Comparison of ENCODE assay signal across 22 mouse cellular contexts in genomic region chr6:119118371-119118770, GRCm38 (mm10). TPM values are rescaled to one million over a fixed set of nuclear protein-coding genes. Genes with fewer than 3 reads are reported as not detected.
DNase-seq lines count a peak whose midpoint lies in the region; ATAC-seq and TF ChIP-seq lines count a peak whose summit lies in the region.
"Had no signal": no experiment of that assay in that cellular context is flagged by ENCODE, and none has a peak within 500 bp of the region (broad histone marks: within the 10 kb centered on the region; RNA-seq: fewer than 3 reads in every experiment).

No protein-coding gene starts in this region.

- TF ChIP-seq RAD21 in MEL (IDR thresholded peaks at IDR 0.05; ENCODE audit: low read depth, low read length): peak; percentile 13

- H3K4me2 ChIP-seq in lung, embryonic 14.5 days: no peak overlapping the region
- no peak overlapping the region for H3K4me2 ChIP-seq in liver, postnatal 0 days (ENCODE audit: low read depth, low read length)
- no peak overlapping the region for H3K4me2 ChIP-seq in lung, postnatal 0 days (replicated peaks; ENCODE audit: low read depth, low read length)
- H3K4me2 ChIP-seq: embryonic facial prominence, embryonic 12.5 days; limb, embryonic 13.5 days; lung, embryonic 15.5 days; midbrain, embryonic 11.5 days; neural tube, embryonic 12.5 days had no signal

- H3K36me3 ChIP-seq in lung, embryonic 14.5 days (ENCODE audit: insufficient read depth): no peaks in the 10 kb centered on the region
- H3K36me3 ChIP-seq in MEL (ENCODE audit: control insufficient read depth in 1 of 2, insufficient read depth in 2 of 2, low read length in 2 of 2): no peaks in the 10 kb centered on the region
- H3K36me3 ChIP-seq in liver, postnatal 0 days (replicated peaks; ENCODE audit: insufficient read depth, low read length): no peaks in the 10 kb centered on the region
- H3K36me3 ChIP-seq in lung, postnatal 0 days (ENCODE audit: insufficient read depth, low read length): no peaks in the 10 kb centered on the region
- H3K36me3 ChIP-seq: embryonic facial prominence, embryonic 12.5 days; limb, embryonic 13.5 days; lung, embryonic 15.5 days; neural tube, embryonic 12.5 days had no signal

- DNase-seq in gastrocnemius, adult 2 months: no peak
- no peak for DNase-seq in gastrocnemius, postnatal 14 days
- no peak for DNase-seq in lung, embryonic 14.5 days
- no peak for DNase-seq in lung, adult 18-20 months
- peak; percentile 37 for DNase-seq in MEL (ENCODE audit: low read depth, low spot score)
- DNase-seq in liver, postnatal 0 days: no peak
- no peak for DNase-seq in left cerebral cortex, postnatal 10 days (ENCODE audit: extremely low spot score in 1 of 2, low spot score in 2 of 2)
- no peak for DNase-seq in lung, postnatal 0 days (ENCODE audit: low spot score)
- DNase-seq: cerebellum, adult 11 months; heart, postnatal 10 days; kidney, postnatal 36 days; right cerebral cortex, postnatal 4 days; thymus, postnatal 36 days had no signal

- ATAC-seq in lung, embryonic 14.5 days (ENCODE audit: insufficient read depth): no peak
- no peak for ATAC-seq in liver, postnatal 0 days
- no peak for ATAC-seq in lung, postnatal 0 days
- ATAC-seq: forebrain, embryonic 14.5 days had no signal

- peak; percentile 21; the same call in 1 of the 2 replicates for TF ChIP-seq CTCF in gastrocnemius, adult 2 months (IDR thresholded peaks at IDR 0.05)
- TF ChIP-seq CTCF in lung, embryonic 14.5 days (IDR thresholded peaks at IDR 0.05; ENCODE audit: low read depth): 0 out of 2 replicates have a peak, but pooled peaks have one; percentile 14
- peak in 1 of 3 experiments; percentile 33; a peak in 2 of 6 replicates for TF ChIP-seq CTCF in MEL (IDR thresholded peaks at IDR 0.05 in 2 of 3, conservative IDR thresholded peaks at IDR 0.05 in 1 of 3; ENCODE audit: control insufficient read depth in 1 of 3, insufficient read depth in 1 of 3, low read depth in 2 of 3, low read length in 3 of 3, poor library complexity in 1 of 3, severe bottlenecking in 1 of 3)
- TF ChIP-seq CTCF in liver, postnatal 0 days (IDR thresholded peaks at IDR 0.05; ENCODE audit: low read depth): peak; percentile 32; the same call in 1 of the 2 replicates
- TF ChIP-seq CTCF in lung, postnatal 0 days (IDR thresholded peaks at IDR 0.05): no peak

- intact Hi-C loops in gastrocnemius, adult 2 months (cut with DNase I): no loop called here
- intact Hi-C loops in gastrocnemius, postnatal 14 days (cut with DNase I; ENCODE audit: low total_unique reads): no loop called here
- intact Hi-C loops in left cerebral cortex, postnatal 10 days (cut with DNase I): no loop called here

- TF ChIP-seq EP300 in MEL (IDR thresholded peaks at IDR 0.05; ENCODE audit: low read depth in 1 of 2, low read length in 2 of 2): no peak
- TF ChIP-seq EP300 in liver, postnatal 0 days (IDR thresholded peaks at IDR 0.05; ENCODE audit: low read depth): no peak
- no peak for TF ChIP-seq EP300 in lung, postnatal 0 days (IDR thresholded peaks at IDR 0.05)

- no peak overlapping the region for H3K27ac ChIP-seq in gastrocnemius, adult 2 months
- no peak overlapping the region for H3K27ac ChIP-seq in lung, embryonic 14.5 days (ENCODE audit: low read depth)
- H3K27ac ChIP-seq in MEL (ENCODE audit: control insufficient read depth, low read depth, low read length): no peak overlapping the region
- H3K27ac ChIP-seq in liver, postnatal 0 days (ENCODE audit: low read depth): no peak overlapping the region
- no peak overlapping the region for H3K27ac ChIP-seq in lung, postnatal 0 days (ENCODE audit: low read length)
- H3K27ac ChIP-seq: embryonic facial prominence, embryonic 12.5 days; heart, embryonic 10.5 days; limb, embryonic 13.5 days; lung, embryonic 15.5 days; macrophage; neural tube, embryonic 12.5 days had no signal

- WGBS in lung, embryonic 14.5 days: 55% methylated on average over 4 of the region's 4 CpGs
- 59% methylated on average over 4 of the region's 4 CpGs for WGBS in liver, postnatal 0 days (ENCODE audit: insufficient replicate concordance)
- WGBS in lung, postnatal 0 days: 60% methylated on average over 4 of the region's 4 CpGs

- no peak for TF ChIP-seq POLR2A in MEL (IDR thresholded peaks at IDR 0.05; ENCODE audit: control insufficient read depth in 1 of 2, insufficient read depth in 1 of 2, low read depth in 1 of 2, low read length in 2 of 2, poor library complexity in 1 of 2)

- no peak overlapping the region for H3K9ac ChIP-seq in lung, embryonic 14.5 days
- H3K9ac ChIP-seq in MEL (ENCODE audit: control insufficient read depth, low read depth, low read length, poor library complexity, severe bottlenecking): no peak overlapping the region
- no peak overlapping the region for H3K9ac ChIP-seq in liver, postnatal 0 days (replicated peaks)
- no peak overlapping the region for H3K9ac ChIP-seq in lung, postnatal 0 days (replicated peaks; ENCODE audit: low read depth)
- H3K9ac ChIP-seq: embryonic facial prominence, embryonic 12.5 days; limb, embryonic 13.5 days; lung, embryonic 15.5 days; neural tube, embryonic 12.5 days had no signal

- no peaks in the 10 kb centered on the region for H3K9me3 ChIP-seq in lung, embryonic 14.5 days (ENCODE audit: low read depth, low read length)
- no peaks in the 10 kb centered on the region for H3K9me3 ChIP-seq in MEL (replicated peaks; ENCODE audit: insufficient read depth, low read length)
- no peaks in the 10 kb centered on the region for H3K9me3 ChIP-seq in liver, postnatal 0 days (ENCODE audit: low read length)
- H3K9me3 ChIP-seq in lung, postnatal 0 days (ENCODE audit: low read length): no peaks in the 10 kb centered on the region
- H3K9me3 ChIP-seq: embryonic facial prominence, embryonic 12.5 days; heart, embryonic 10.5 days; limb, embryonic 13.5 days; lung, embryonic 15.5 days; neural tube, embryonic 12.5 days had no signal

- H3K4me1 ChIP-seq in lung, embryonic 14.5 days (ENCODE audit: insufficient read depth): no peaks in the 10 kb centered on the region
- no peaks in the 10 kb centered on the region for H3K4me1 ChIP-seq in MEL (ENCODE audit: control insufficient read depth in 1 of 2, insufficient read depth in 2 of 2, low read length in 2 of 2)
- H3K4me1 ChIP-seq in liver, postnatal 0 days (ENCODE audit: insufficient read depth): no peaks in the 10 kb centered on the region
- no peaks in the 10 kb centered on the region for H3K4me1 ChIP-seq in lung, postnatal 0 days (ENCODE audit: insufficient read depth, low read depth, low read length)
- H3K4me1 ChIP-seq: embryonic facial prominence, embryonic 12.5 days; limb, embryonic 13.5 days; lung, embryonic 15.5 days; neural tube, embryonic 12.5 days had no signal

- H3K27me3 ChIP-seq in lung, embryonic 14.5 days (ENCODE audit: insufficient read depth, low read length): no peaks in the 10 kb centered on the region
- H3K27me3 ChIP-seq in MEL (ENCODE audit: control insufficient read depth in 1 of 2, insufficient read depth in 2 of 2, low read length in 2 of 2): peaks cover 2 to 3% of the 10 kb centered on the region in 2 experiments; a peak in 2 of 4 replicates
- no peaks in the 10 kb centered on the region for H3K27me3 ChIP-seq in liver, postnatal 0 days (ENCODE audit: insufficient read depth, low read length)
- no peaks in the 10 kb centered on the region for H3K27me3 ChIP-seq in lung, postnatal 0 days (replicated peaks; ENCODE audit: insufficient read depth, low read length)
- H3K27me3 ChIP-seq: embryonic facial prominence, embryonic 12.5 days; limb, embryonic 13.5 days; lung, embryonic 15.5 days; neural tube, embryonic 12.5 days had no signal

- no peaks in the 10 kb centered on the region for H3K79me2 ChIP-seq in MEL (ENCODE audit: control insufficient read depth, insufficient read depth, low read length, poor library complexity)

- H3K4me3 ChIP-seq in gastrocnemius, adult 2 months: no peak overlapping the region
- no peak overlapping the region for H3K4me3 ChIP-seq in lung, embryonic 14.5 days (ENCODE audit: low read depth, low read length)
- H3K4me3 ChIP-seq in MEL (ENCODE audit: control insufficient read depth in 1 of 2, insufficient read depth in 1 of 2, low read depth in 2 of 2, low read length in 2 of 2): no peak overlapping the region
- no peak overlapping the region for H3K4me3 ChIP-seq in liver, postnatal 0 days (ENCODE audit: low read depth, low read length)
- H3K4me3 ChIP-seq in lung, postnatal 0 days (ENCODE audit: low read depth, low read length): no peak overlapping the region
- H3K4me3 ChIP-seq: embryonic facial prominence, embryonic 12.5 days; erythroblast, embryonic 14.5 days; heart, embryonic 10.5 days; limb, embryonic 13.5 days; lung, embryonic 15.5 days; neural tube, embryonic 12.5 days had no signal

TF ChIP-seq in MEL, 35 proteins besides CTCF, POLR2A, EP300 and RAD21:
- TF ChIP-seq SMC3 (IDR thresholded peaks at IDR 0.05; ENCODE audit: low read depth, low read length) (no peak), NELFE (IDR thresholded peaks at IDR 0.05; ENCODE audit: low read depth, low read length) (no peak), MYC (IDR thresholded peaks at IDR 0.05; ENCODE audit: low read depth, low read length) (no peak), GATA1 (IDR thresholded peaks at IDR 0.05; ENCODE audit: low read depth, low read length) (no peak), USF1 (IDR thresholded peaks at IDR 0.05; ENCODE audit: low read depth, low read length) (no peak), MAX (IDR thresholded peaks at IDR 0.05; ENCODE audit: low read length) (no peak), UBTF (IDR thresholded peaks at IDR 0.05; ENCODE audit: borderline replicate concordance, insufficient read depth, low read depth, low read length) (no peak), POLR2AphosphoS5 (IDR thresholded peaks at IDR 0.05; ENCODE audit: borderline replicate concordance, low read depth, low read length) (no peak), KAT2A (conservative IDR thresholded peaks at IDR 0.05; ENCODE audit: low read depth, low read length) (no peak), TBP (IDR thresholded peaks at IDR 0.05; ENCODE audit: low read depth, low read length) (no peak)

RNA-seq across cellular contexts. Expression of gene Dcp1b, which starts 56.7 kb away (rescaled TPM):
- total RNA-seq in gastrocnemius, adult 2 months (2021): 1 to 10 TPM; 4.3 to 4.8 TPM
- 1 to 10 TPM; 4.2 to 4.3 TPM for total RNA-seq in gastrocnemius, postnatal 14 days (2021)
- 7.3 TPM in 2 replicates for polyA plus RNA-seq in lung, embryonic 14.5 days (2014; fragmentation: Nextera tagmentation; extraction: Ambion mirVana)
- 7.1 and 7.9 TPM in 2 replicates for total RNA-seq in MEL (2012; rRNA removed)
- polyA plus RNA-seq in MEL (2012; ENCODE audit: insufficient read depth in 1 of 2, insufficient read length in 2 of 2, low read depth in 1 of 2, low replicate concordance in 2 of 2, missing spikeins in 1 of 2): 10 to 100 TPM in 1 of 2 experiments, not detected in 1; 15.7 TPM
- polyA plus RNA-seq in liver, postnatal 0 days (2015; fragmentation: Nextera tagmentation; extraction: Ambion mirVana): 4.1 and 4.5 TPM in 2 replicates
- total RNA-seq in left cerebral cortex, postnatal 10 days (2021): 10 to 100 TPM; 16.8 to 18.4 TPM
- polyA plus RNA-seq in lung, postnatal 0 days (2015; fragmentation: Nextera tagmentation; extraction: Ambion mirVana): 6.6 and 7.3 TPM in 2 replicates
